Mouse (Mus musculus) cerebellum, adult 2 months (tissue): Measurements from ENCODE around the gene Aldh1l1.

Source experiments
- CTCF ChIP-seq: fragments of 200-500 bp; IDR thresholded peaks from 2 replicates; pipeline ENCODE4 v1.5.1; 2011; ENCODE audit warnings: low read depth, mild to moderate bottlenecking, control low read depth, low read length, moderate library complexity, borderline replicate concordance; ENCODE audit not compliant: insufficient read depth
- POLR2A ChIP-seq: fragments of 200-500 bp; IDR thresholded peaks from 2 replicates; pipeline ENCODE4 v1.6.1; 2011; ENCODE audit warnings: low read length, control low read depth, borderline replicate concordance; ENCODE audit not compliant: insufficient read depth

- no peak for TF ChIP-seq POLR2A
- no peak for TF ChIP-seq CTCF
Observed at GRCm38 (mm10) chr6:90536824-90537223, 50.6 kb downstream of the Aldh1l1 start.
